Mouse (Mus musculus): ENCODE data around the gene Fam184a.
A peak's percentile ranks its signal among the peaks of the same experiment; 100 is the strongest.

The Fam184a gene

GRCm38 (mm10) chr10:53750955-53751652 is at the start of gene Fam184a:
Gene Fam184a (minus strand): TSS chr10:53751123.
- peak; percentile 87 for DNase-seq (ENCODE audit: low spot score in 2 of 2)

DNA sequence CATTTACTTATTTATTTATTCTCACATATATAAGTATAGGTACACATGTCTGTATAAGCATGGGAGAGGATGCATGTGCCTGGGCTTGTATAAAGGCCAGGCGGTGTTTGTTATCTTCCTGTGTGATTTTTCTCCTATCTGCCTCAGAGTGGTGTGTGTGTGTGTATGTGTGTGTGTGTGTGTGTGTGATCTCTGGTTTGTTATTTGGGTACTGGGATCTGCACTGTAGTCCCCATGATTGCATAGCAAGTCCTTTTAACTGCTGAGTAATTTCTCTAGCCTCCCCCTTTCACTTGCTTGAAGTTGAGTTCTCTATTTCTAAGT is 45.3 kb upstream of the Fam184a start:
- DNase-seq (ENCODE audit: low spot score in 2 of 2), result no peak

- DNase-seq (ENCODE audit: low spot score in 2 of 2), result peak; percentile 61 to 64
These were observed 44.8 kb upstream of the Fam184a start for GRCm38 (mm10) chr10:53795567-53796257.

DNA sequence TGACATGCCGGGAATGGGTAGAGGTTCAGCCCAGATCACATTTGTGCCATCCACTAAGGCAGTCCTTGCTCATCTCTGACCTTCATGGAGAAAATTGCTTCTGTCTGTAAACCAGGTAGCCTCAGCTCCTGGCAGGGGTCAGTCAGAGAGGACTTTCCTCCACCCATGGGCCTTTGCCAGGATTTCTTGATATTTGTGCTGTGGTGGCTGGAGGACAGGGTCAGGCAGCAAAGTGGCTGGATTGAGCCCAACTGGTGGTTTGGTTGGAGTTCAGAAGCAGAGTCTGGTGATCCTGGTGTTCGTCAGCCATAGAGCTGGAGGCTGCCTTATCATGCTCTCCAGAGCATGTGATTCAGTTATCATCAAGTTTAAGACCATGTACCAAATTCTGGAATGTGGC is 40.4 kb upstream of the Fam184a start:
- no peak for DNase-seq (ENCODE audit: low spot score in 2 of 2)

DNA sequence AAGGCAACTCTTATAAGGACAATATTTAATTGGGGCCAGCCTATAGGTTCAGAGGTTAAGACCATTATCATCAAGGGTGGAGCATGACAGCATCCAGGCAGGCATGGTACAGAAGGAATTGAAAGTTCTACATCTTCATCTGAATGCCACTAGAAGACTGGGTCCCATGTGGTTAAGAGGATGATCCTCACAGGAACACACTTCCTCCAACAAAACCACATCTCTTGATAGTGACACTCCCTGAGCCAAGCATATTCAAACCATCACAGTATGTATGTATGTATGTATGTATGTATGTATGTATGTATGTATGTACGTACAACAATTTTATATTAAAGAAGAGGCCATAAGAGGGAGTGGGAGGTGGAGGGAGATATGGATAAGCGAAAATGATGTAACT is 25.7 kb upstream of the Fam184a start:
- DNase-seq (ENCODE audit: low spot score in 2 of 2), result no peak

- no peak for DNase-seq (ENCODE audit: low spot score in 2 of 2)
These were observed 21.8 kb upstream of the Fam184a start for GRCm38 (mm10) chr10:53772708-53773107.

GRCm38 (mm10) chr10:53771480-53771879 is 20.6 kb upstream of the Fam184a start:
- no peak for DNase-seq (ENCODE audit: low spot score in 2 of 2)

DNA sequence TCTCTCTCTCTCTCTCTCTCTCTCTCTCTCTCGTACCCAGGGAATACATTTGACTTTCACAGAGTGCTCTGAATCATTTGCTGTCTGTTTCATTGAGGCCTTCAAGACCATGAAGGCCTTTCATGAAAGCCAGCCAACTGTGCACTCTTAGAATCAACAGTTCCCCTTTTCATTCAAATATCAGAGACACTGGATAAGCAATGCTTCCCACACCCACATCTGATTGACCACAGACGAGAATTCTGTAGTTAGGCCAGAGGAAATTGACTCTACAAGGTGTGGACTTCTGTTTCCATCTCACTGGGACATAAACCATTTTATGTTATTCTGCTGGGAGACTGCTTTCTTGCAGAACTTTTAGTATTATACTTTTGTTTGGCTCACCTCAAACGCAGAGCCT is 17.8 kb upstream of the Fam184a start:
- DNase-seq (ENCODE audit: low spot score in 2 of 2), result no peak

DNA sequence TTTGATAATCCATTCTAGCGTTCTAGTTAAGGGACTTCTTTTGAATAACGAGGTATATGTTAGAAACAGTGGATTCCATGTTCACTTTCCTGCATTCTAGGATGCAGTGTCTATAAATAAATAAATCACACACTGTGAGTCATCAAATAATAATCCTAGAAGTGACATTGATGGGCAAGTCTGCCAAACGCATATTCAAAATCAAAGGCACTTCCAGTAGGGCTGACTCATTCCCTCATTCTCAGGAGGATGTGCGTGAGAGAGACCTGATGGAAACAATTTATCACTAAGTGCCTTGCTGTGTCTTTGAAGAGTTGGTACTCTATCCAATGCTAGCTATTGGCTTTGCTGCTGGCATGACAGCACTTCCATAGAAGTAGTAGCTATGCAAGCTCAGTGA is 14.5 kb upstream of the Fam184a start:
- DNase-seq (ENCODE audit: low spot score in 2 of 2), result no peak

DNA sequence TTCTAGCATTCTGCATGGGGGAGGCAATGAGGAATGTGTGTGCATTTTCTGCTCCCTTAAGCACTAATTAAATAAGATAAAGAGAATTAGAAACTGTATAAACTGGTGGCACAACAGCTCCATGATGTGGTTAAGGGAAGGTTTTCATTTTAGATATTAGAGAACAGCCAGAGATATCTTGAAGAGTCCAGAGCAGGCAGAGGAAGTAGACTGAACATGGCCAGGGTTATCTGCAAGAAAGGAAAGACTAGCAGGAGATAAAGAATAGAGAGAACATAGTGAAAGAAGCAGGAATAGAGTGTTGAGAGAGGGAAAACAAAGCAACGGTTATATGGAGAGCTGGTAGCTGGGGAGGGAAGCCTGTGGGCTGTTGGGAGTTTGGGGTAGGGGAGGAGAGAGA is 1.8 kb upstream of the Fam184a start:
- DNase-seq (ENCODE audit: low spot score in 2 of 2), result no peak

- DNase-seq (ENCODE audit: low spot score in 2 of 2), result peak; percentile 30 to 42
These were observed 508 bp downstream of the Fam184a start for GRCm38 (mm10) chr10:53750275-53750954.

DNA sequence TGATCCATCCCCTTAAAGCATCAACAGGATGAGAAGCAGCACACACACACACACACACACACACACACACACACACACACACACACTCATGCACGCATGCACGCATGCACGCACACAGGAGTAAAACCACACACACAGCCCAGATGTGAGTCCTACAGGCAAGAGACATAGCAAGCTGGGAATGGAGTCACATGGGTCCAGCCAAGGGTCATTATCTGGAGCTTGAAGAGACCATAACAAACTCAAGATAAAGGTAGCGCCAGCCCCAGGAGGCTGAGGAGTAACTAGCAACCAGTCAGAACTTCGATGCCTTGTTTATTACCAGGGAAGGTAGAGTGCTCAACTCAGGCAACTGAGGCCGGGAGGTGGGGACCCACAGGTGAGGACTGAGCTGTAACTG is 4.9 kb downstream of the Fam184a start:
- no peak for DNase-seq (ENCODE audit: low spot score in 2 of 2)

DNA sequence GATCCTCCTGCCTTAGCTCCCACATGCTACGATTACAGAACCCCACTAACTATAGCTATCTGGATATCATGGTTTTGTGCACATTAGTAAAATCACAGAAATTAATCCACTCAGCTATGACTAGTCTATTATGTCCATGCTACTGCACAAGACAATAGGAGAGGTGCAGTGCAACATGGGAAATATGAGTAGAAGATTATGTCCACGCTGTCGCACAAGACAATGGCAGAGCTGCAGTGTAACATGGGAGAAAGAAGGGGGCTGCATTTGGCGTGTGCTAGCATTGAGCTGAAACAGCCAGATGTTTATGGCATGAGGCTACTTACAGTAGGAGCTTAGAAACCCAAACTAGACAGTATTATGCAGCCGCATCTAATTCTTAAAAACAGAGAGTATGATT is 8.0 kb downstream of the Fam184a start:
- DNase-seq (ENCODE audit: low spot score in 2 of 2), result no peak

DNA sequence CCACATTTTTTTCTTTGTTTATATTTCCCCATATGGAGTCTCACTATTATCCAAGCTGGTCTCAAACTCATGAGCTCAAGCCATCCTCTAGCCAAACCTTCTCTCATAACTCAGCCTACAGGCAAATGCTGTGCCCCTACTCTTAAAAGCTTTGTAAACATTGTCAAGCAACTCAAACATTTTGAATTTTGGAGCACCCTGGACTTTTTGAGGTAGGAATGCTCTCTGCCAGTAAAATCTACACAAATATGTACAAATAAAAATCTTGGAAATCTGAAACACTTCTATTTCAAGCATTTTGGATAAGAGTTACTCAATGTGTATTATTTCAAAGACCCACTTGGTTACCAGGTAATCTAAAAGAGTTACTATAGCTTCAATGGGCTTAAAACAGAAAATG is 10.9 kb downstream of the Fam184a start:
- no peak for DNase-seq (ENCODE audit: low spot score in 2 of 2)

GRCm38 (mm10) chr10:53738842-53739241 is 12.1 kb downstream of the Fam184a start:
- DNase-seq (ENCODE audit: low spot score in 2 of 2), result no peak

GRCm38 (mm10) chr10:53735201-53735865 is 15.6 kb downstream of the Fam184a start:
- peak in 1 of 2 experiments; percentile 10 for DNase-seq (ENCODE audit: low spot score in 2 of 2)

- peak in 1 of 2 experiments; percentile 8 for DNase-seq (ENCODE audit: low spot score in 2 of 2)
These were observed 18.6 kb downstream of the Fam184a start for GRCm38 (mm10) chr10:53732324-53732723.

DNA sequence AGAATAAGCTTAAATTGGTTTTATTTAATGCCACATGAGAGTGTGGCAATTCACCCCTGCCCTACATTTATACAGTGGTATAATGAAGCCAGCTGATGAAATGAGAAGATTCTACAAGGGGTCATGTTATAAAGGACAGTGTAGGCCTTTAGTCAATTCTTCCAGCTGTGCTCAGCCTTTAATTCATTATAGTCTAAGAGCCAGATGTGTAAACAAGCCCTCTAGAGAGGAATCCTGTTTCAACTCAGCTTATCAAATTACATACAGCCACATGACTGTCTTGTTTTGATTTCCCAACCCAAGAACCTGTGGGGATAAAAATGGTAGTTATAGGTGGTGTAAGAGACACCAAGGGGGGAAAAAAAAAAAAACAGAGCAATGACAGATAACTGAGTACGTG is 22.0 kb downstream of the Fam184a start:
- no peak for DNase-seq (ENCODE audit: low spot score in 2 of 2)

DNA sequence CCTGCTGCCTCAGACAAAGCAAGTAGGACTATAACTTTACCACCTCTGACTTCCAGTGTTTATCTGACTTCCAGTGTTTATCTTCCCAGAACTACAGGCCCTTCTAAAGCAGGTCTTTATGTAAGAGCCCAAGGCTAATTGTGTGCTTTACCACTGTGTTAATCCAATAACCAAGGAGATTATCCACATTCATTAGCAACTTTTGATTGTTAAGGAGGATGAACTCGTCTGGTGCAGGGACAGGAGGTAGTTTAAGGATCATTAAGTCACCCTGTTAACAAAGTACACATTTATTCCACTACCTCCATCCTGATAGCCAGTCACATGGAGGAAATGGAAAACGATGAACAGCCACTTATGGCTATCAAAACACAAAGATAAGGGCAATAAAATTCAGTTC is 25.6 kb downstream of the Fam184a start:
- DNase-seq (ENCODE audit: low spot score in 2 of 2), result no peak

DNA sequence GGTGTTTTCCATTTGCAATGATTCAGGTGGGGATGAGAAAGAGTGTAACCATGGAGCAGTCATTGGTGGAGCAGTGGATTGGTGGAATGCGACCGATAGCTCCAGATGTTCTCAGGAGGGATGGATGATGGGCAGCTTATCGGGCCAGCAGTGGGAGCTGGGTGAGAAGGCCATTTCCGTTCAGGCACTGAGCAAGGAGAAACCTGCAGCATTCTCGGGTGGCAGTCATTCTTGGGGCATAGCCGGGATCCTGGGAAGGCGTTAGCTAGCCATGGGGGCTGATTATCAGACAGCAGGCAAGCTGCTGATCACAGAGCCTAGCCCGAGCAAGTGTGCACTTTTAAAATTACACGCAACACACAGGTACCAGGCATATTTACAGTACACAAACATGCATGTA is 46.4 kb downstream of the Fam184a start:
- no peak for DNase-seq (ENCODE audit: low spot score in 2 of 2)

- DNase-seq (ENCODE audit: low spot score in 2 of 2), result no peak
These were observed 52.4 kb downstream of the Fam184a start for GRCm38 (mm10) chr10:53698531-53698930.

DNA sequence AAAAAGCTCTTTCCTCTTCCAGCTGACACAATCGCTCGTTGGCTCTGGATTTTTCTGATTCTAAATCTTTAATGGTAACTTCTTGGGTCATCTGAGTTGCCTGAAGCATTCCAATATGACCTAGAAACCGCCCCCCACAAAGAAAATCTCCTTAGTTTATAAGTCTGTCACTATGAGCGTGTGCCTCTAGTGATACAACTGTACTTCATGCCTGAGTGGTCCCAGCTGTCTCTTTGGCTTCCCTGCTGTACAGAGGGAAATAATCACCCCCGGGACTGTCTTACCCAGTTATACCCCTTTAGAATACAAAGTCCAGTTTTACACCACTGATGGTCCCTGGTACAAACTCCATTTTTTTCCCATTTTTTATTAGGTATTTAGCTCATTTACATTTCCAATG is 56.2 kb downstream of the Fam184a start:
- DNase-seq (ENCODE audit: low spot score in 2 of 2), result no peak

GRCm38 (mm10) chr10:53691263-53691662 is 59.7 kb downstream of the Fam184a start:
- DNase-seq (ENCODE audit: low spot score in 2 of 2), result no peak
